Comparison of ENCODE assay signal across 8 mouse cellular contexts in the genomic region with DNA sequence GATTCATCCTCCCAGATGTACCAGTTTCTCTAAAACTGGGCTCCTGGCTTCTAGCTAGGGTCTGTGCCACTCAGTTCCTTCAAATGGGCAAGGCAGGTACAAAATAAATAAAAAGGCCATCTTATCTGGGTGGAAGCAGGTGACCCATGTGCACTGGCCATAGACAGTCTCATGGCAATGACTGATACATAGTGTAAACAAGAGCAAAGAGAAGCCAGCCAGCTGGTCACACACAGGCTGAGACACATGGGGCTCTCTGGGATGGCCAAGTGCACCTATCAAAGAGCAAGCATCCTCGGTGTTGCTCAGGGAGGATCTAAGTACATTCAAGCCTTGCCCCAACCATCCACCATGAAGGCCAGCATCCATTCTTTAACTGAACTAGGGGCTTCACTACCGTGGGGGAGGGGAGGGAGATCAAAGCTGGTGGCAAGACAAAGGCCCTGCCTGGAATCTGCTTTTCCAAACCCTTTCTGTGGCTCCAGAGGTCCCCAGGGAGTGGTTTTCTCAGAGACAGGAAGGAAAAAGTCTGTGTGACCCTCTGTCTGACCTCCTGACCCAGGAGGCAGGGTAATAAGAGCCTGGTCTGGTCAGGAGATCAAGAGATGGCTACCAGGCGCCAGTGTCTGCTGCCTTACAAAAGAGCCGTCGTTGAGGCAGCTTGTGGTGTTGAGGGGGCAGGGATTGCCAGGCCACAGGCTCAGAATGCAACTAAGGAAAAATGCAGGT. TPM values are rescaled to one million over a fixed set of nuclear protein-coding genes. Genes with fewer than 3 reads are reported as not detected.
DNase-seq lines count a peak whose midpoint lies in the region; ATAC-seq lines count a peak whose summit lies in the region.
"Had no signal": no experiment of that assay in that cellular context is flagged by ENCODE, and none has a peak within 500 bp of the region (broad histone marks: within the 10 kb centered on the region; RNA-seq: fewer than 3 reads in every experiment).

No protein-coding gene starts in this region.

- peaks cover 19% of the 10 kb centered on the region for H3K4me1 ChIP-seq in embryonic facial prominence, embryonic 11.5 days (ENCODE audit: control insufficient read depth, insufficient read depth, low read length)
- H3K4me1 ChIP-seq in limb, embryonic 12.5 days (replicated peaks): peaks cover 35% of the 10 kb centered on the region
- peaks cover 39% of the 10 kb centered on the region for H3K4me1 ChIP-seq in neural tube, embryonic 15.5 days

- peak; percentile 53 for DNase-seq in kidney, adult 9 months
- no peak for DNase-seq in kidney, postnatal 10 days
- DNase-seq in embryonic facial prominence, embryonic 11.5 days (ENCODE audit: low spot score): peak; percentile 58
- no peak for DNase-seq in urinary bladder, postnatal 25 days (ENCODE audit: low spot score)
- no peak for DNase-seq in spleen, postnatal 4 days (ENCODE audit: low spot score in 2 of 2)
- DNase-seq: heart, postnatal 14 days had no signal

- ATAC-seq in embryonic facial prominence, embryonic 11.5 days (replicated peaks; ENCODE audit: insufficient number of reproducible peaks, low FRiP score, low TSS enrichment, low read depth): no peak
- no peak for ATAC-seq in limb, embryonic 12.5 days (ENCODE audit: insufficient number of reproducible peaks, insufficient read depth, low FRiP score, low TSS enrichment, low read depth)
- ATAC-seq in neural tube, embryonic 15.5 days (ENCODE audit: low FRiP score): no peak

- H3K9me3 ChIP-seq in embryonic facial prominence, embryonic 11.5 days (replicated peaks; ENCODE audit: control insufficient read depth, low read length): no peaks in the 10 kb centered on the region
- H3K9me3 ChIP-seq in limb, embryonic 12.5 days: no peaks in the 10 kb centered on the region
- no peaks in the 10 kb centered on the region for H3K9me3 ChIP-seq in neural tube, embryonic 15.5 days (replicated peaks)

- 0 out of 2 replicates have a peak overlapping the region, but pooled peaks have one; percentile 18 for H3K9ac ChIP-seq in embryonic facial prominence, embryonic 11.5 days (replicated peaks; ENCODE audit: low read length)
- no peak overlapping the region for H3K9ac ChIP-seq in limb, embryonic 12.5 days (replicated peaks)
- no peak overlapping the region for H3K9ac ChIP-seq in neural tube, embryonic 15.5 days (replicated peaks)

- WGBS in embryonic facial prominence, embryonic 11.5 days: 3% methylated on average over 5 of the region's 5 CpGs
- WGBS in limb, embryonic 12.5 days: 8% methylated on average over 5 of the region's 5 CpGs
- 7% methylated on average over 5 of the region's 5 CpGs for WGBS in neural tube, embryonic 15.5 days

- no peaks in the 10 kb centered on the region; the same call in none of the 2 replicates for H3K36me3 ChIP-seq in embryonic facial prominence, embryonic 11.5 days (replicated peaks; ENCODE audit: control insufficient read depth, insufficient read depth, low read depth, low read length)
- H3K36me3 ChIP-seq in limb, embryonic 12.5 days: peaks cover 60% of the 10 kb centered on the region
- peaks cover 42% of the 10 kb centered on the region for H3K36me3 ChIP-seq in neural tube, embryonic 15.5 days

- peak overlapping the region; percentile 56 for H3K27ac ChIP-seq in embryonic facial prominence, embryonic 11.5 days (replicated peaks; ENCODE audit: low read depth, low read length)
- H3K27ac ChIP-seq in limb, embryonic 12.5 days: peak overlapping the region; percentile 53; the same call in 1 of the 2 replicates
- 0 out of 2 replicates have a peak overlapping the region, but pooled peaks have one; percentile 19 for H3K27ac ChIP-seq in neural tube, embryonic 15.5 days (replicated peaks)

- H3K4me2 ChIP-seq in embryonic facial prominence, embryonic 11.5 days (ENCODE audit: low read depth, low read length): no peak overlapping the region
- no peak overlapping the region for H3K4me2 ChIP-seq in limb, embryonic 12.5 days
- no peak overlapping the region for H3K4me2 ChIP-seq in neural tube, embryonic 15.5 days

- H3K4me3 ChIP-seq in embryonic facial prominence, embryonic 11.5 days (ENCODE audit: low read depth, low read length): no peak overlapping the region
- H3K4me3 ChIP-seq in limb, embryonic 12.5 days (replicated peaks): no peak overlapping the region
- no peak overlapping the region for H3K4me3 ChIP-seq in neural tube, embryonic 15.5 days (replicated peaks)

- no peaks in the 10 kb centered on the region for H3K27me3 ChIP-seq in embryonic facial prominence, embryonic 11.5 days (ENCODE audit: control insufficient read depth, insufficient read depth, low read length)
- H3K27me3 ChIP-seq in limb, embryonic 12.5 days: no peaks in the 10 kb centered on the region
- no peaks in the 10 kb centered on the region for H3K27me3 ChIP-seq in neural tube, embryonic 15.5 days (replicated peaks)

RNA-seq across cellular contexts. Expression of a gene that starts 0.4 kb away (rescaled TPM):
- 0.63 and 0.87 TPM in 2 replicates for polyA plus RNA-seq in embryonic facial prominence, embryonic 11.5 days (2014; fragmentation: Nextera tagmentation; extraction: Ambion mirVana)
- polyA plus RNA-seq in limb, embryonic 12.5 days (2016; fragmentation: Nextera tagmentation; extraction: Ambion mirVana): 0.45 and 0.54 TPM in 2 replicates
- polyA plus RNA-seq in neural tube, embryonic 15.5 days (2015; fragmentation: Nextera tagmentation; extraction: Ambion mirVana): 0.47 and 0.52 TPM in 2 replicates

RNA-seq across cellular contexts. Expression of a gene that starts 6.2 kb away (rescaled TPM):
- 49.8 and 63.3 TPM in 2 replicates for polyA plus RNA-seq in embryonic facial prominence, embryonic 11.5 days (2014; fragmentation: Nextera tagmentation; extraction: Ambion mirVana)
- 56.1 and 60.1 TPM in 2 replicates for polyA plus RNA-seq in limb, embryonic 12.5 days (2016; fragmentation: Nextera tagmentation; extraction: Ambion mirVana)
- polyA plus RNA-seq in neural tube, embryonic 15.5 days (2015; fragmentation: Nextera tagmentation; extraction: Ambion mirVana): 64.9 and 65.4 TPM in 2 replicates

RNA-seq across cellular contexts. Expression of a gene that starts 12.5 kb away (rescaled TPM):
- 7.3 and 9.5 TPM in 2 replicates for polyA plus RNA-seq in embryonic facial prominence, embryonic 11.5 days (2014; fragmentation: Nextera tagmentation; extraction: Ambion mirVana)
- polyA plus RNA-seq in limb, embryonic 12.5 days (2016; fragmentation: Nextera tagmentation; extraction: Ambion mirVana): 8.5 and 9.9 TPM in 2 replicates
- polyA plus RNA-seq in neural tube, embryonic 15.5 days (2015; fragmentation: Nextera tagmentation; extraction: Ambion mirVana): 30.3 and 30.7 TPM in 2 replicates

RNA-seq across cellular contexts. Expression of a gene that starts 19.8 kb away (rescaled TPM):
- 14.7 and 15.1 TPM in 2 replicates for polyA plus RNA-seq in embryonic facial prominence, embryonic 11.5 days (2014; fragmentation: Nextera tagmentation; extraction: Ambion mirVana)
- 37.3 and 45.5 TPM in 2 replicates for polyA plus RNA-seq in limb, embryonic 12.5 days (2016; fragmentation: Nextera tagmentation; extraction: Ambion mirVana)
- 15.5 and 18.1 TPM in 2 replicates for polyA plus RNA-seq in neural tube, embryonic 15.5 days (2015; fragmentation: Nextera tagmentation; extraction: Ambion mirVana)

RNA-seq across cellular contexts. Expression of a gene that starts 36.4 kb away (rescaled TPM):
- polyA plus RNA-seq in embryonic facial prominence, embryonic 11.5 days (2014; fragmentation: Nextera tagmentation; extraction: Ambion mirVana): 7.1 and 9.7 TPM in 2 replicates
- 23.6 and 26.9 TPM in 2 replicates for polyA plus RNA-seq in limb, embryonic 12.5 days (2016; fragmentation: Nextera tagmentation; extraction: Ambion mirVana)
- 17.8 and 23.0 TPM in 2 replicates for polyA plus RNA-seq in neural tube, embryonic 15.5 days (2015; fragmentation: Nextera tagmentation; extraction: Ambion mirVana)

Comparison
In these comparisons a context has a peak if more than half of its experiments do, and no peak if none do; other contexts are left out.
1. DNase-seq: peak in kidney, adult 9 months (single experiment) and embryonic facial prominence, embryonic 11.5 days (single experiment); none in kidney, postnatal 10 days (single experiment), urinary bladder, postnatal 25 days (single experiment) and spleen, postnatal 4 days (0 of 2).
2. Peak in every context shown above with its lines, with median percentiles within 50 percentile points of each other: H3K27ac ChIP-seq.